ENCODE assay signal across 19 mouse cellular contexts in genomic region chr7:121003793-121004418, GRCm38 (mm10). TPM values are rescaled to one million over a fixed set of nuclear protein-coding genes. Genes with fewer than 3 reads are reported as not detected.
DNase-seq lines count a peak whose midpoint lies in the region; ATAC-seq and TF ChIP-seq lines count a peak whose summit lies in the region.
"Had no signal": no experiment of that assay in that cellular context is flagged by ENCODE, and none has a peak within 500 bp of the region (broad histone marks: within the 10 kb centered on the region; RNA-seq: fewer than 3 reads in every experiment).

No protein-coding gene starts in this region.

- no peak overlapping the region for H3K4me3 ChIP-seq in liver, embryonic 15.5 days (replicated peaks)
- no peak overlapping the region for H3K4me3 ChIP-seq in liver, embryonic 12.5 days
- H3K4me3 ChIP-seq in kidney, embryonic 15.5 days (replicated peaks): no peak overlapping the region
- H3K4me3 ChIP-seq in stomach, postnatal 0 days (ENCODE audit: low read depth, low read length): no peak overlapping the region
- H3K4me3 ChIP-seq: embryonic facial prominence, embryonic 10.5 days; forebrain, embryonic 10.5 days; hindbrain, embryonic 15.5 days; limb, embryonic 10.5 days; lung, embryonic 15.5 days had no signal

- H3K9ac ChIP-seq in liver, embryonic 15.5 days: no peak overlapping the region
- no peak overlapping the region for H3K9ac ChIP-seq in liver, embryonic 12.5 days
- no peak overlapping the region for H3K9ac ChIP-seq in kidney, embryonic 15.5 days
- no peak overlapping the region for H3K9ac ChIP-seq in stomach, postnatal 0 days (ENCODE audit: low read length)
- H3K9ac ChIP-seq: hindbrain, embryonic 15.5 days; lung, embryonic 15.5 days had no signal

- no peak for TF ChIP-seq EP300 in stomach, postnatal 0 days (optimal IDR thresholded peaks at IDR 0.05)

- no peak for TF ChIP-seq CTCF in stomach, postnatal 0 days (IDR thresholded peaks at IDR 0.05; ENCODE audit: low read depth)

- H3K27ac ChIP-seq in liver, embryonic 15.5 days (replicated peaks): no peak overlapping the region
- no peak overlapping the region for H3K27ac ChIP-seq in liver, embryonic 12.5 days
- H3K27ac ChIP-seq in kidney, embryonic 15.5 days: no peak overlapping the region
- H3K27ac ChIP-seq in stomach, postnatal 0 days (replicated peaks): 0 out of 2 replicates have a peak overlapping the region, but pooled peaks have one; percentile 8
- H3K27ac ChIP-seq: embryonic facial prominence, embryonic 10.5 days; forebrain, embryonic 10.5 days; hindbrain, embryonic 15.5 days; limb, embryonic 10.5 days; lung, embryonic 15.5 days had no signal

- H3K9me3 ChIP-seq in liver, embryonic 15.5 days (replicated peaks): no peaks in the 10 kb centered on the region
- H3K9me3 ChIP-seq in liver, embryonic 12.5 days (replicated peaks): no peaks in the 10 kb centered on the region
- no peaks in the 10 kb centered on the region for H3K9me3 ChIP-seq in kidney, embryonic 15.5 days (replicated peaks)
- H3K9me3 ChIP-seq in stomach, postnatal 0 days (ENCODE audit: control insufficient read depth, low read length): no peaks in the 10 kb centered on the region
- H3K9me3 ChIP-seq: embryonic facial prominence, embryonic 10.5 days; forebrain, embryonic 10.5 days; hindbrain, embryonic 15.5 days; limb, embryonic 10.5 days; lung, embryonic 15.5 days had no signal

- no peaks in the 10 kb centered on the region for H3K27me3 ChIP-seq in liver, embryonic 15.5 days
- peaks cover 5% of the 10 kb centered on the region; the same call in 1 of the 2 replicates for H3K27me3 ChIP-seq in liver, embryonic 12.5 days (replicated peaks)
- H3K27me3 ChIP-seq in kidney, embryonic 15.5 days: no peaks in the 10 kb centered on the region
- no peaks in the 10 kb centered on the region for H3K27me3 ChIP-seq in stomach, postnatal 0 days (ENCODE audit: control insufficient read depth, insufficient read depth, low read length)
- H3K27me3 ChIP-seq: hindbrain, embryonic 15.5 days had no signal

- 57% methylated on average over 4 of the region's 4 CpGs for WGBS in liver, embryonic 15.5 days (ENCODE audit: insufficient replicate concordance)
- WGBS in liver, embryonic 12.5 days (ENCODE audit: insufficient replicate concordance): 64% methylated on average over 4 of the region's 4 CpGs
- WGBS in kidney, embryonic 15.5 days: 73% methylated on average over 4 of the region's 4 CpGs
- WGBS in stomach, postnatal 0 days: 68% methylated on average over 4 of the region's 4 CpGs

- peak; percentile 99 for DNase-seq in fat pad, adult 2 months (ENCODE audit: extremely low read depth, low read depth, low spot score)
- DNase-seq in stomach, postnatal 0 days (ENCODE audit: low spot score): no peak
- DNase-seq in B cell, adult 2 months: no peak
- DNase-seq in frontal cortex, postnatal 10 days (ENCODE audit: low spot score in 2 of 2): no peak
- DNase-seq in layer of hippocampus, postnatal 14 days (ENCODE audit: low spot score in 2 of 2): no peak
- DNase-seq: cerebellum, postnatal 25 days; spleen, adult 18-20 months had no signal

- no peaks in the 10 kb centered on the region for H3K36me3 ChIP-seq in liver, embryonic 15.5 days (replicated peaks)
- no peaks in the 10 kb centered on the region for H3K36me3 ChIP-seq in liver, embryonic 12.5 days
- no peaks in the 10 kb centered on the region for H3K36me3 ChIP-seq in kidney, embryonic 15.5 days
- H3K36me3 ChIP-seq in stomach, postnatal 0 days (ENCODE audit: control insufficient read depth, insufficient read depth, low read length): no peaks in the 10 kb centered on the region
- H3K36me3 ChIP-seq: embryonic facial prominence, embryonic 10.5 days; forebrain, embryonic 10.5 days; hindbrain, embryonic 15.5 days; limb, embryonic 10.5 days; lung, embryonic 15.5 days had no signal

- ATAC-seq in liver, embryonic 15.5 days (ENCODE audit: insufficient read depth): 0 out of 2 replicates have a peak, but pooled peaks have one; percentile 37
- ATAC-seq in liver, embryonic 12.5 days: no peak
- ATAC-seq in kidney, embryonic 15.5 days (replicated peaks; ENCODE audit: low FRiP score): peak; percentile 40; the same call in 1 of the 2 replicates
- peak; percentile 51 for ATAC-seq in stomach, postnatal 0 days (ENCODE audit: low FRiP score, low TSS enrichment)
- ATAC-seq: CD4-positive, CD25-positive, alpha-beta regulatory T cell, adult 4 months had no signal

- H3K4me1 ChIP-seq in liver, embryonic 15.5 days (replicated peaks): no peaks in the 10 kb centered on the region
- no peaks in the 10 kb centered on the region for H3K4me1 ChIP-seq in liver, embryonic 12.5 days
- H3K4me1 ChIP-seq in kidney, embryonic 15.5 days: 0 out of 2 replicates have a peak, but pooled peaks cover 2% of the 10 kb centered on the region
- H3K4me1 ChIP-seq in stomach, postnatal 0 days (replicated peaks; ENCODE audit: control insufficient read depth, insufficient read depth): no peaks in the 10 kb centered on the region
- H3K4me1 ChIP-seq: embryonic facial prominence, embryonic 10.5 days; forebrain, embryonic 10.5 days; hindbrain, embryonic 15.5 days; limb, embryonic 10.5 days; lung, embryonic 15.5 days had no signal

- H3K4me2 ChIP-seq in liver, embryonic 15.5 days: no peak overlapping the region
- H3K4me2 ChIP-seq in liver, embryonic 12.5 days: no peak overlapping the region
- H3K4me2 ChIP-seq in kidney, embryonic 15.5 days: no peak overlapping the region
- H3K4me2 ChIP-seq in stomach, postnatal 0 days (replicated peaks; ENCODE audit: low read depth): no peak overlapping the region
- H3K4me2 ChIP-seq: hindbrain, embryonic 15.5 days; lung, embryonic 15.5 days had no signal

RNA-seq across cellular contexts. Expression of gene Mfsd13b, which starts 21.6 kb away (rescaled TPM):
- 0.15 TPM in 1 of 2 replicates, not detected in the other for polyA plus RNA-seq in liver, embryonic 15.5 days (2015; fragmentation: Nextera tagmentation; extraction: Ambion mirVana)
- 0.18 TPM in 1 of 2 replicates, not detected in the other for polyA plus RNA-seq in liver, embryonic 12.5 days (2016; fragmentation: Nextera tagmentation; extraction: Ambion mirVana)
- not detected in 2 replicates for polyA plus RNA-seq in kidney, embryonic 15.5 days (2015; fragmentation: Nextera tagmentation; extraction: Ambion mirVana)
- 0.19 and 0.34 TPM in 2 replicates for polyA plus RNA-seq in stomach, postnatal 0 days (2015; fragmentation: Nextera tagmentation; extraction: Ambion mirVana)
- under 1 TPM; 0.60 to 0.72 TPM for total RNA-seq in layer of hippocampus, postnatal 14 days (2021)
- total RNA-seq: gastrocnemius, postnatal 4 days; monocyte, adult 5-6 weeks had no signal
- polyA plus RNA-seq: CD4-positive, CD25-positive, alpha-beta regulatory T cell, adult 4 months; neural tube, embryonic 14.5 days had no signal

RNA-seq across cellular contexts. Expression of gene Cdr2, which starts 21.8 kb away (rescaled TPM):
- 48.6 and 56.8 TPM in 2 replicates for polyA plus RNA-seq in liver, embryonic 15.5 days (2015; fragmentation: Nextera tagmentation; extraction: Ambion mirVana)
- polyA plus RNA-seq in liver, embryonic 12.5 days (2016; fragmentation: Nextera tagmentation; extraction: Ambion mirVana): 39.3 and 40.8 TPM in 2 replicates
- polyA plus RNA-seq in kidney, embryonic 15.5 days (2015; fragmentation: Nextera tagmentation; extraction: Ambion mirVana): 11.3 and 11.6 TPM in 2 replicates
- 5.0 and 5.6 TPM in 2 replicates for polyA plus RNA-seq in stomach, postnatal 0 days (2015; fragmentation: Nextera tagmentation; extraction: Ambion mirVana)
- total RNA-seq in layer of hippocampus, postnatal 14 days (2021): 1 to 10 TPM; 3.8 to 4.3 TPM

RNA-seq across cellular contexts. Expression of gene Mettl9, which starts 30.3 kb away (rescaled TPM):
- polyA plus RNA-seq in liver, embryonic 15.5 days (2015; fragmentation: Nextera tagmentation; extraction: Ambion mirVana): 42.8 and 43.2 TPM in 2 replicates
- polyA plus RNA-seq in liver, embryonic 12.5 days (2016; fragmentation: Nextera tagmentation; extraction: Ambion mirVana): 71.8 and 73.5 TPM in 2 replicates
- 163 and 173 TPM in 2 replicates for polyA plus RNA-seq in kidney, embryonic 15.5 days (2015; fragmentation: Nextera tagmentation; extraction: Ambion mirVana)
- 82.1 and 85.2 TPM in 2 replicates for polyA plus RNA-seq in stomach, postnatal 0 days (2015; fragmentation: Nextera tagmentation; extraction: Ambion mirVana)
- total RNA-seq in layer of hippocampus, postnatal 14 days (2021): 10 to 100 TPM; 70.7 to 74.3 TPM
